Mouse (Mus musculus) midbrain, embryonic 10.5 days (tissue): ENCODE results near the gene Lrp8. TPM values are rescaled to one million over a fixed set of nuclear protein-coding genes. Genes with fewer than 3 reads are reported as not detected.

Experiments
- DNase-seq: peaks from one replicate; pipeline ENCODE4 v3.0.0-alpha.2; 2017; ENCODE audit warnings: low spot score
- H3K27ac ChIP-seq: fragments of 300-500 bp; sonication (generic); replicated peaks from 2 replicates; pipeline ENCODE4 v1.5.1; 2016; ENCODE audit warnings: mild to moderate bottlenecking
- H3K27me3 ChIP-seq: fragments of 300-500 bp; sonication (generic); 2 replicates; pipeline ENCODE4 v1.6.1; 2016; ENCODE audit warnings: low read depth, mild to moderate bottlenecking; ENCODE audit not compliant: poor library complexity, severe bottlenecking
- H3K36me3 ChIP-seq: fragments of 300-500 bp; sonication (generic); 2 replicates; pipeline ENCODE4 v1.6.1; 2016; ENCODE audit warnings: mild to moderate bottlenecking, moderate library complexity
- H3K4me1 ChIP-seq: fragments of 300-500 bp; sonication (generic); 2 replicates; pipeline ENCODE4 v1.6.1; 2016
- H3K4me3 ChIP-seq: fragments of 300-500 bp; sonication (generic); 2 replicates; pipeline ENCODE4 v1.5.1; 2016; ENCODE audit warnings: mild to moderate bottlenecking, moderate library complexity
- H3K9me3 ChIP-seq: fragments of 300-500 bp; sonication (generic); replicated peaks from 2 replicates; pipeline ENCODE4 v1.6.1; 2016; ENCODE audit warnings: mild to moderate bottlenecking
- WGBS: fragments of 180-500 bp; shearing (Covaris S2); methylation state at CpG from one replicate; pipeline ENCODE4 v1.1.7; 2016; 5-methylcytosine and 5-hydroxymethylcytosine counted together
- polyA plus RNA-seq: library from polyadenylated mRNA; unstranded; fragments of >200 nt; fragmentation: Nextera tagmentation; extraction: Ambion mirVana; gene quantifications from 2 replicates; pipeline ENCODE4 v1.2.1, GENCODE M21; 2016

Gene Lrp8
- polyA plus RNA-seq, 1 experiment from 2014 or later, result 10.4 TPM

GRCm38 (mm10) chr4:107858995-107859394, 56.9 kb downstream of the Lrp8 start:
- H3K36me3 ChIP-seq, result peaks cover 97% of the 10 kb centered on the region
- 89% methylated on average over 7 of the region's 7 CpGs for WGBS
- DNase-seq, result no peak
- no peaks in the 10 kb centered on the region for H3K4me1 ChIP-seq
- H3K27me3 ChIP-seq, result no peaks in the 10 kb centered on the region
- no peak overlapping the region for H3K4me3 ChIP-seq
- no peaks in the 10 kb centered on the region for H3K9me3 ChIP-seq
- H3K27ac ChIP-seq, result no peak overlapping the region

GRCm38 (mm10) chr4:107864866-107865265, 62.8 kb downstream of the Lrp8 start:
- no peak overlapping the region for H3K4me3 ChIP-seq
- H3K9me3 ChIP-seq, result no peaks in the 10 kb centered on the region
- 83% methylated on average over 4 of the region's 4 CpGs for WGBS
- H3K27ac ChIP-seq, result no peak overlapping the region
- peaks cover 73% of the 10 kb centered on the region for H3K36me3 ChIP-seq
- no peaks in the 10 kb centered on the region for H3K27me3 ChIP-seq
- no peaks in the 10 kb centered on the region for H3K4me1 ChIP-seq
- DNase-seq, result no peak

- H3K36me3 ChIP-seq, result peaks cover 37% of the 10 kb centered on the region
- DNase-seq, result peak; percentile 94
- H3K9me3 ChIP-seq, result no peaks in the 10 kb centered on the region
- 4% methylated on average over 48 of the region's 48 CpGs for WGBS
- peak within 1 kb of the TSS; percentile 77 for H3K4me3 ChIP-seq
- H3K27me3 ChIP-seq, result no peaks in the 10 kb centered on the region
- peaks cover 20% of the 10 kb centered on the region for H3K4me1 ChIP-seq
- H3K27ac ChIP-seq, result peak within 1 kb of the TSS; percentile 86
Measured at GRCm38 (mm10) chr4:107879254-107880050, 77.4 kb downstream of the Lrp8 start, which contains the start of gene Magoh. TSS of gene Magoh (plus strand) at chr4:107879755.

DNA sequence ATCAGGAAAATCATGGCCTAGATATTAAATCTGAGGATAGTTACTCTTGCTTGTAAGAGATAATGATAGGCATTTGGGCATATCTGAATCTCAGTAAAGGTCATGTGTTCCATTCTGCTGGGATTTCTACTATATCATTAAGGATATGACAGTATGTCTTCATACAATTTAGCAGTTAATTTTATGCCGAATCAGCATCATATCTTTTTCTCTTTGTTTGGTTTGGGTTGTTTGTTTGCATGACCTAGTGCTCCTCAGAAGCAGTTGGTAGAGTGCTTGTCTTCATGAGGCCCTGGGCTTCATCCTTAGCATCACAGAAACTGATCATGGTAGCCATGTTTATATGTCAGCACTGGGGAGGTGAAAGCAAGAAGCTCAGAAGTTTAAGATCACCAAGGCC, 79.6 kb downstream of the Lrp8 start:
- no peak overlapping the region for H3K27ac ChIP-seq
- H3K9me3 ChIP-seq, result no peaks in the 10 kb centered on the region
- H3K36me3 ChIP-seq, result peaks cover 58% of the 10 kb centered on the region
- WGBS, result 100% methylated on average over 1 of the region's 1 CpGs
- H3K4me1 ChIP-seq, result peaks cover 20% of the 10 kb centered on the region
- H3K27me3 ChIP-seq, result no peaks in the 10 kb centered on the region
- no peak for DNase-seq
- no peak overlapping the region for H3K4me3 ChIP-seq

- WGBS, result 83% methylated on average over 7 of the region's 7 CpGs
- H3K4me3 ChIP-seq, result no peak overlapping the region
- H3K9me3 ChIP-seq, result no peaks in the 10 kb centered on the region
- peaks cover 18% of the 10 kb centered on the region for H3K4me1 ChIP-seq
- peaks cover 68% of the 10 kb centered on the region for H3K36me3 ChIP-seq
- H3K27me3 ChIP-seq, result no peaks in the 10 kb centered on the region
- no peak overlapping the region for H3K27ac ChIP-seq
- DNase-seq, result no peak
Measured at GRCm38 (mm10) chr4:107886371-107886770, 84.3 kb downstream of the Lrp8 start.

- DNase-seq, result no peak
- H3K27ac ChIP-seq, result peak overlapping the region; percentile 89
- H3K27me3 ChIP-seq, result no peaks in the 10 kb centered on the region
- no peaks in the 10 kb centered on the region for H3K9me3 ChIP-seq
- WGBS, result under 1% methylated on average over 12 of the region's 12 CpGs
- H3K4me1 ChIP-seq, result peaks cover 18% of the 10 kb centered on the region
- peak overlapping the region; percentile 69 for H3K4me3 ChIP-seq
- H3K36me3 ChIP-seq, result peaks cover 68% of the 10 kb centered on the region
Measured at GRCm38 (mm10) chr4:107889385-107889730, 87.3 kb downstream of the Lrp8 start.

GRCm38 (mm10) chr4:107889731-107890432, 87.8 kb downstream of the Lrp8 start, which contains the start of gene 0610037L13Rik:
TSS of gene 0610037L13Rik (plus strand) at chr4:107889813.
- H3K4me3 ChIP-seq, result peak within 1 kb of the TSS; percentile 69
- peaks cover 18% of the 10 kb centered on the region for H3K4me1 ChIP-seq
- H3K27ac ChIP-seq, result peak within 1 kb of the TSS; percentile 89
- H3K27me3 ChIP-seq, result no peaks in the 10 kb centered on the region
- WGBS, result under 1% methylated on average over 47 of the region's 48 CpGs
- H3K9me3 ChIP-seq, result no peaks in the 10 kb centered on the region
- peaks cover 68% of the 10 kb centered on the region for H3K36me3 ChIP-seq
- peak; percentile 96 for DNase-seq

DNA sequence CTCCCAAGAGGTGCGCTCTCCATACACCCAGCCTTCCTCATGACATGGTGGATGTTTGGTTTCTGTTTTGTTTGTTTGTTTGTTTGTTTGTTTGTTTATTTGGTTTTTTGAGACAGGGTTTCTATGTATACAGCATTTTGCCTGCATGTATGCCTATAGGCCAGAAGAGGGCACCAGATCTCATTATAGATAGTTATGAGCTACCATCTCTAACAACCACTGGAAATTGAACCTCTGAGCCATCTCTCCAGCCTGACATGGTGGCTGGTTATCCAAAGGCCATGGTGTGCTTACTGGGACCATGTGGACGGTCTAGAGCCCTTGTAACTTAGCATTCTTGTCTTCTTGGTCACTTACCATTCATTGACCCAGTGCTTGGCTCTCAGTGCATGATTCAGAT, 90.6 kb downstream of the Lrp8 start:
- H3K27me3 ChIP-seq, result no peaks in the 10 kb centered on the region
- H3K36me3 ChIP-seq, result peaks cover 68% of the 10 kb centered on the region
- H3K4me1 ChIP-seq, result peaks cover 18% of the 10 kb centered on the region
- no peaks in the 10 kb centered on the region for H3K9me3 ChIP-seq
- WGBS, result 91% methylated on average over 2 of the region's 2 CpGs
- H3K4me3 ChIP-seq, result no peak overlapping the region
- DNase-seq, result no peak
- H3K27ac ChIP-seq, result no peak overlapping the region

DNA sequence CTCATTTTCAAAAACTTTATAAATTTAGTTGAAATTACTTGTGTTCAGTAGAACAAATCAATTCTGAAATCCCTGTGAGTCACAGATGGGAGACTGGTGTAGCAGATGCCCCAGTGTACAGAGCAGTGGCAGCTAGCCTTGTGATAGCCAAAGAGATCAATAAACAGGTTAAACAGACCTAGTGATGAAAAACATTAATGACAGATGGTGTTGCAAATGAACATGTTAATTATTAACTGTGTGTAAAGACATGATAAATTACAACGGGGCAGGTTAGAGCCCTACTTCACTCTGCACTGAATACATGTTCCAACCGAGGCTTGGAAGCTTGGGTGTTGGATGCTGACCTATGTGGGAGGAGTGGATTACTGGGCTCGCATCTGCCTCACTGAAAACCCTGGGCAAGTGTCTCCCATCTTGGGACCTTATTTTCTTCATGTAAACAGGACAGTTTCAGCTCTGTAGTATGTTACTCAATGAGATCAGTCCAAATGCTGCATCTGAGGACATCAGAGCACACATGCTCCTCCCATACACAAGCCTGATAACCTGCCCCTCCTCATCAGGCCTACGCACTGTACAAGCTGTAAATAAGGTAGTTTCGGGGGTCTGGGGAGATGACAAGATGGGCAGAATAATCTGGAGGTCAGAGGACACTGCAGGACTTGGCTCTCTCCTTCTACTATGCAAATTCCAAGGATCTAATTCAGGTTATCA, 97.3 kb downstream of the Lrp8 start:
- Histone ChIP-seq H3K27ac (no peak overlapping the region), H3K36me3 (peaks cover 64% of the 10 kb centered on the region)
- 90% methylated on average over 5 of the region's 5 CpGs for WGBS

DNA sequence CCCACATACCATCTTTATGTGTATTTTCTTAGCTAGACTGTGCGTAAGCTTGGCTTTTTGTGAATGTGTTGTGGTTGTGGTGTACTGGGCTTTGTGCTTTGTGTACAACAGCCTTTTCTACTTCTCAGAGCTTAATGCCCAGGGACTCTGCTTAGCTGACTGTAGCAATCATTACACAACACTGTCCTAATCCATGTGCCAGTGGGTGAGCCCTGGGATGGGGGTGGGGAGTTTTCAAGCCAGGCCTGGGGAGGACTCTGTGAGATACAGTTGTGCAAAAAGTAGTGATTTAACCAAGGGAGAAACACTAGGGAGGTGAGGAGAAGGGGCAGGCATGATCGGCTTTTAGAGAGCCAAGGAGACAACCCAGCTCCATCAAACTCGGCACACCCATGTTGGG, 98.1 kb downstream of the Lrp8 start:
- no peak for DNase-seq
- no peak overlapping the region for H3K4me3 ChIP-seq
- no peaks in the 10 kb centered on the region for H3K9me3 ChIP-seq
- peaks cover 64% of the 10 kb centered on the region for H3K36me3 ChIP-seq
- 88% methylated on average over 3 of the region's 3 CpGs for WGBS
- no peak overlapping the region for H3K27ac ChIP-seq
- H3K4me1 ChIP-seq, result no peaks in the 10 kb centered on the region
- no peaks in the 10 kb centered on the region for H3K27me3 ChIP-seq

More for the DNA sequence above, 97.3 kb downstream of the Lrp8 start:
- no peaks in the 10 kb centered on the region for H3K4me1 ChIP-seq
- H3K9me3 ChIP-seq, result no peaks in the 10 kb centered on the region
- no peak overlapping the region for H3K4me3 ChIP-seq
- no peaks in the 10 kb centered on the region for H3K27me3 ChIP-seq
- DNase-seq, result no peak

DNA sequence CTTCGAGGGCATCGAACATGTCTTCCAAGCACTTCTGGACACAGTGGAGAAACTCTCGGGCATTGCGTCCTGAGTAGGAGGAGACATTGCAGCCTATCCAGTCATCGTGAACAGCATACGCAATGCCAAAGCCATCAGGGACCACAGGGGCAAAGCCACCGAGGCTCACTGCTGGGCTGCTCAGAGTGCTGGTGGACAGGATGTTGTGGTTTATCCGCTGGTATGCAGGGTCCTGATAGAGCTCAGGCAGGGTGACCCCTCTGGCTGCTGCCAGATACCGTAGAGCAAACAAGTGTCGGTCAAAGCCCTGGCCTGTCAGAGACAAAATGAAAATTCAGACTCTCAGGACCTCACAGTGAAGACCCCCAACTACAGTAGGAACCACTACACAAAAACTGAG, 102.2 kb downstream of the Lrp8 start:
- H3K27ac ChIP-seq, result no peak overlapping the region
- WGBS, result 94% methylated on average over 10 of the region's 10 CpGs
- H3K4me3 ChIP-seq, result no peak overlapping the region
- H3K9me3 ChIP-seq, result no peaks in the 10 kb centered on the region
- DNase-seq, result no peak
- peaks cover 65% of the 10 kb centered on the region for H3K36me3 ChIP-seq
- no peaks in the 10 kb centered on the region for H3K27me3 ChIP-seq
- no peaks in the 10 kb centered on the region for H3K4me1 ChIP-seq

- H3K4me1 ChIP-seq, result no peaks in the 10 kb centered on the region
- no peaks in the 10 kb centered on the region for H3K27me3 ChIP-seq
- H3K9me3 ChIP-seq, result no peaks in the 10 kb centered on the region
- no peak overlapping the region for H3K27ac ChIP-seq
- 90% methylated on average over 9 of the region's 9 CpGs for WGBS
- H3K36me3 ChIP-seq, result peaks cover 88% of the 10 kb centered on the region
- no peak overlapping the region for H3K4me3 ChIP-seq
- no peak for DNase-seq
Measured at GRCm38 (mm10) chr4:107906561-107906960, 104.5 kb downstream of the Lrp8 start.
